Mouse (Mus musculus): Measurements from ENCODE around the gene Fmnl2. TPM values are rescaled to one million over a fixed set of nuclear protein-coding genes. Genes with fewer than 3 reads are reported as not detected.

Fmnl2 gene
- total RNA-seq, 2 experiments from 2014 or later, result 1.3 to 1.4 TPM

DNA sequence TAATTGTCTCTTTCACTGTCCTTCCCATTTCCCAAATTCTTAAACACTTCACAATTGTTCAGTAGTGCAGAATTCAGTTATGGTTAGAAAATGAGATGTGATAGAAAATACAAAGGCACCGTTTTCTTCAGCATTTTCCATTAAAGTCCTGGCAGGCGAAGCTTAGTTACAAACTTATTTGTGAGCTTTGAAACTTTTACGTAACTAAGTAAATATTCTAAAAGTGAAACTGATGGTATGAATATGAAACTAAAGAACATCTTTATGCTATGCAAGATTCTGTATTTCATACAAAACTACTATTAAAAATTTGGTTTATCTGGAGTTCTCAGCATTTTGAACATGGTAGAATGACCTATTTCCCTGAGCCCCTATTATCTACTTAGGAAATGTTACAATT, 321.3 kb downstream of the Fmnl2 start:
- no peak for ATAC-seq (replicated peaks; ENCODE audit: low FRiP score, poor library complexity, severe bottlenecking)

DNA sequence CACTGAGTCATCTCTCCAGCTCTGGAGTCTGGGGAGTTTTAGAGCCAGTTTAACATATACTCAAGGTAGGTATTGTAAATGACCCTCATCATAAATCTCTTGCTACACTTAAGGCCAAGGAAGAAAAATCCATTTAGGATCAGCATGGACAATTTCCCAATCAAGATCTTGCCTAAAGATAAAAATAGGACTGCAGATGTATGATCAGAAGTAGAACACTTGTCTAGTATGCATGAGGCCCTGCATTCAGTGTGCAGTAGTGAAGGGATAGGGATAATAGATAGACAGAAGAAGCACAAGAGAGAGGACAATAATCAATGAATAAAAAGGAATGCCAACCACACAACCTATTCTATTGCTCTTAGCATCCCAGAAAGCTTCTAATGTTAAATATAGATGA, 322.2 kb downstream of the Fmnl2 start:
- ATAC-seq (replicated peaks; ENCODE audit: low FRiP score, poor library complexity, severe bottlenecking), result no peak

Other genes with a start within 250 kb of the Fmnl2 start
- gene Cacnb4, start 181.0 kb upstream of the Fmnl2 start, total RNA-seq (2015; ENCODE audit: low replicate concordance), result 0.42 TPM in 1 of 2 replicates, not detected in the other
- not detected in 2 replicates for gene Cacnb4, start 181.0 kb upstream of the Fmnl2 start, total RNA-seq (2017; ENCODE audit: low replicate concordance)
- 4.2 and 5.8 TPM in 2 replicates for gene Stam2, start 115.6 kb upstream of the Fmnl2 start, total RNA-seq (2015; ENCODE audit: low replicate concordance)
- gene Stam2, start 115.6 kb upstream of the Fmnl2 start, total RNA-seq (2017; ENCODE audit: low replicate concordance), result 4.1 and 6.0 TPM in 2 replicates